Comparison of ENCODE assay signal across 9 mouse cellular contexts in genomic region chr17:46774131-46774472, GRCm38 (mm10). TPM values are rescaled to one million over a fixed set of nuclear protein-coding genes. Genes with fewer than 3 reads are reported as not detected.
DNase-seq lines count a peak whose midpoint lies in the region; ATAC-seq and TF ChIP-seq lines count a peak whose summit lies in the region.
"Had no signal": no experiment of that assay in that cellular context is flagged by ENCODE, and none has a peak within 500 bp of the region (broad histone marks: within the 10 kb centered on the region; RNA-seq: fewer than 3 reads in every experiment).

No protein-coding gene starts in this region.

- peak; percentile 40 for DNase-seq in liver, adult 2 months (ENCODE audit: extremely low read depth, low read depth, low spot score)
- DNase-seq in liver: no peak
- no peak for DNase-seq in urinary bladder, adult 2 months (ENCODE audit: low spot score)
- DNase-seq in right cerebral cortex, postnatal 25 days: no peak
- DNase-seq: cerebellum, adult 18-20 months had no signal

- ATAC-seq in erythroblast, adult 5-6 weeks (replicated peaks; ENCODE audit: low FRiP score, poor library complexity, severe bottlenecking): no peak
- 0 out of 2 replicates have a peak, but pooled peaks have one; percentile 0 for ATAC-seq in liver, embryonic 12.5 days
- no peak for ATAC-seq in stomach, embryonic 14.5 days (ENCODE audit: insufficient number of reproducible peaks, insufficient read depth, low FRiP score, low read depth)

- WGBS in liver, adult 2 months: 26% methylated on average over 2 of the region's 2 CpGs
- 42% methylated on average over 2 of the region's 2 CpGs for WGBS in liver, embryonic 12.5 days (ENCODE audit: insufficient replicate concordance)
- 31% methylated on average over 2 of the region's 2 CpGs for WGBS in stomach, embryonic 14.5 days

- no peaks in the 10 kb centered on the region for H3K9me3 ChIP-seq in erythroblast, embryonic 14.5 days (ENCODE audit: control insufficient read depth, low read length)
- H3K9me3 ChIP-seq in liver, embryonic 12.5 days (replicated peaks): no peaks in the 10 kb centered on the region
- H3K9me3 ChIP-seq in stomach, embryonic 14.5 days (ENCODE audit: control insufficient read depth, low read depth, low read length): no peaks in the 10 kb centered on the region

- TF ChIP-seq POLR2A in liver, adult 2 months (IDR thresholded peaks at IDR 0.05; ENCODE audit: extremely low read depth, insufficient read depth, low read length): no peak

- H3K36me3 ChIP-seq in erythroblast, embryonic 14.5 days (ENCODE audit: control insufficient read depth): peaks cover 51% of the 10 kb centered on the region
- H3K36me3 ChIP-seq in liver, adult 2 months (ENCODE audit: control insufficient read depth, insufficient read depth, low read length): peaks cover 34% of the 10 kb centered on the region
- H3K36me3 ChIP-seq in liver, embryonic 12.5 days: peaks cover 51% of the 10 kb centered on the region
- peaks cover 42% of the 10 kb centered on the region for H3K36me3 ChIP-seq in stomach, embryonic 14.5 days (ENCODE audit: control insufficient read depth, insufficient read depth, low read length)

- no peaks in the 10 kb centered on the region for H3K27me3 ChIP-seq in erythroblast, embryonic 14.5 days (ENCODE audit: control insufficient read depth)
- H3K27me3 ChIP-seq in liver, adult 2 months (ENCODE audit: control insufficient read depth, insufficient read depth, low read length): no peaks in the 10 kb centered on the region
- no peaks in the 10 kb centered on the region for H3K27me3 ChIP-seq in liver, embryonic 12.5 days (replicated peaks)
- no peaks in the 10 kb centered on the region for H3K27me3 ChIP-seq in stomach, embryonic 14.5 days (ENCODE audit: control insufficient read depth, insufficient read depth, low read length)

- peaks cover 3% of the 10 kb centered on the region; the same call in 1 of the 2 replicates for H3K79me2 ChIP-seq in liver, adult 2 months (ENCODE audit: control insufficient read depth, insufficient read depth, low read length)

- peak overlapping the region; percentile 94 for H3K27ac ChIP-seq in liver, adult 2 months (replicated peaks; ENCODE audit: insufficient read depth, low read depth, low read length)
- H3K27ac ChIP-seq in liver, embryonic 12.5 days: peak overlapping the region; percentile 87; the same call in 1 of the 2 replicates
- H3K27ac ChIP-seq in stomach, embryonic 14.5 days (ENCODE audit: low read length): no peak overlapping the region

- peak overlapping the region; percentile 92 for H3K4me2 ChIP-seq in liver, embryonic 12.5 days
- peak overlapping the region; percentile 64; the same call in 1 of the 2 replicates for H3K4me2 ChIP-seq in stomach, embryonic 14.5 days (replicated peaks; ENCODE audit: low read depth, low read length)

- peak overlapping the region; percentile 19 for H3K4me3 ChIP-seq in erythroblast, embryonic 14.5 days (replicated peaks)
- H3K4me3 ChIP-seq in liver, adult 2 months (ENCODE audit: insufficient read depth, low read depth, low read length): no peak overlapping the region
- H3K4me3 ChIP-seq in liver, embryonic 12.5 days: peak overlapping the region; percentile 92
- H3K4me3 ChIP-seq in stomach, embryonic 14.5 days (ENCODE audit: low read depth, low read length): no peak overlapping the region

- peak overlapping the region; percentile 53 for H3K9ac ChIP-seq in liver, adult 2 months (ENCODE audit: low read depth, low read length)
- peak overlapping the region; percentile 86; the same call in 1 of the 2 replicates for H3K9ac ChIP-seq in liver, embryonic 12.5 days
- H3K9ac ChIP-seq in stomach, embryonic 14.5 days (replicated peaks; ENCODE audit: low read depth, low read length): no peak overlapping the region

- no peak for TF ChIP-seq CTCF in liver, adult 2 months (IDR thresholded peaks at IDR 0.05; ENCODE audit: low read depth, low read length)

- peaks cover 29% of the 10 kb centered on the region for H3K4me1 ChIP-seq in erythroblast, embryonic 14.5 days (ENCODE audit: control insufficient read depth)
- peaks cover 6% of the 10 kb centered on the region for H3K4me1 ChIP-seq in liver, adult 2 months (ENCODE audit: control insufficient read depth, insufficient read depth, low read length)
- peaks cover 30% of the 10 kb centered on the region for H3K4me1 ChIP-seq in liver, embryonic 12.5 days
- no peaks in the 10 kb centered on the region for H3K4me1 ChIP-seq in stomach, embryonic 14.5 days (ENCODE audit: control insufficient read depth, insufficient read depth, low read length)

RNA-seq across cellular contexts. Expression of gene 2310039H08Rik, which starts 1.7 kb away (rescaled TPM):
- polyA plus RNA-seq in erythroblast, embryonic 14.5 days (2012): 6.8 and 7.8 TPM in 2 replicates
- 5.6 and 7.5 TPM in 2 replicates for total RNA-seq in erythroblast, adult 5-6 weeks (2015; ENCODE audit: low replicate concordance)
- total RNA-seq in erythroblast, adult 5-6 weeks (2017; ENCODE audit: low replicate concordance): 0.34 TPM in 1 of 2 replicates, not detected in the other
- 97.6 and 124 TPM in 2 replicates for total RNA-seq in liver, adult 2 months (2014; rRNA removed)
- polyA plus RNA-seq in liver, adult 2 months (2012; rRNA removed): 167 and 185 TPM in 2 replicates
- polyA plus RNA-seq in liver, embryonic 12.5 days (2016; fragmentation: Nextera tagmentation; extraction: Ambion mirVana): 55.2 and 56.5 TPM in 2 replicates
- polyA plus RNA-seq in stomach, embryonic 14.5 days (2014; fragmentation: Nextera tagmentation; extraction: Ambion mirVana): 79.1 and 84.9 TPM in 2 replicates
- 38.8 and 48.8 TPM in 2 replicates for polyA plus RNA-seq in urinary bladder, adult 2 months (2012; rRNA removed)

RNA-seq across cellular contexts. Expression of gene Rpl7l1, which starts 8.4 kb away (rescaled TPM):
- polyA plus RNA-seq in erythroblast, embryonic 14.5 days (2012): 0.31 and 0.42 TPM in 2 replicates
- 21.1 and 22.7 TPM in 2 replicates for total RNA-seq in erythroblast, adult 5-6 weeks (2015; ENCODE audit: low replicate concordance)
- 19.1 and 46.3 TPM in 2 replicates for total RNA-seq in erythroblast, adult 5-6 weeks (2017; ENCODE audit: low replicate concordance)
- total RNA-seq in liver, adult 2 months (2014; rRNA removed): 41.2 and 43.6 TPM in 2 replicates
- polyA plus RNA-seq in liver, adult 2 months (2012; rRNA removed): 21.6 and 24.6 TPM in 2 replicates
- polyA plus RNA-seq in liver, embryonic 12.5 days (2016; fragmentation: Nextera tagmentation; extraction: Ambion mirVana): 140 and 144 TPM in 2 replicates
- 139 and 149 TPM in 2 replicates for polyA plus RNA-seq in stomach, embryonic 14.5 days (2014; fragmentation: Nextera tagmentation; extraction: Ambion mirVana)
- polyA plus RNA-seq in urinary bladder, adult 2 months (2012; rRNA removed): 66.8 and 70.0 TPM in 2 replicates

RNA-seq across cellular contexts. Expression of gene Ptcra, which starts 10.6 kb away (rescaled TPM):
- not detected in 2 replicates for polyA plus RNA-seq in erythroblast, embryonic 14.5 days (2012)
- total RNA-seq in erythroblast, adult 5-6 weeks (2015; ENCODE audit: low replicate concordance): not detected in 2 replicates
- total RNA-seq in erythroblast, adult 5-6 weeks (2017; ENCODE audit: low replicate concordance): not detected in 2 replicates
- total RNA-seq in liver, adult 2 months (2014; rRNA removed): not detected in 2 replicates
- polyA plus RNA-seq in liver, adult 2 months (2012; rRNA removed): 0.06 TPM in 1 of 2 replicates, not detected in the other
- 0.60 and 0.62 TPM in 2 replicates for polyA plus RNA-seq in liver, embryonic 12.5 days (2016; fragmentation: Nextera tagmentation; extraction: Ambion mirVana)
- 0.59 and 0.77 TPM in 2 replicates for polyA plus RNA-seq in stomach, embryonic 14.5 days (2014; fragmentation: Nextera tagmentation; extraction: Ambion mirVana)
- 0.06 TPM in 1 of 2 replicates, not detected in the other for polyA plus RNA-seq in urinary bladder, adult 2 months (2012; rRNA removed)

RNA-seq across cellular contexts. Expression of gene Cnpy3, which starts 22.1 kb away (rescaled TPM):
- polyA plus RNA-seq in erythroblast, embryonic 14.5 days (2012): 3.0 and 3.2 TPM in 2 replicates
- 6.9 and 8.8 TPM in 2 replicates for total RNA-seq in erythroblast, adult 5-6 weeks (2015; ENCODE audit: low replicate concordance)
- 7.7 and 18.2 TPM in 2 replicates for total RNA-seq in erythroblast, adult 5-6 weeks (2017; ENCODE audit: low replicate concordance)
- total RNA-seq in liver, adult 2 months (2014; rRNA removed): 28.5 and 28.6 TPM in 2 replicates
- polyA plus RNA-seq in liver, adult 2 months (2012; rRNA removed): 38.3 and 40.7 TPM in 2 replicates
- polyA plus RNA-seq in liver, embryonic 12.5 days (2016; fragmentation: Nextera tagmentation; extraction: Ambion mirVana): 39.6 and 39.7 TPM in 2 replicates
- 68.3 and 68.4 TPM in 2 replicates for polyA plus RNA-seq in stomach, embryonic 14.5 days (2014; fragmentation: Nextera tagmentation; extraction: Ambion mirVana)
- polyA plus RNA-seq in urinary bladder, adult 2 months (2012; rRNA removed): 64.3 and 66.7 TPM in 2 replicates

RNA-seq across cellular contexts. Expression of gene Gnmt, which starts 45.1 kb away (rescaled TPM):
- polyA plus RNA-seq in erythroblast, embryonic 14.5 days (2012): 0.05 TPM in 1 of 2 replicates, not detected in the other
- total RNA-seq in erythroblast, adult 5-6 weeks (2015; ENCODE audit: low replicate concordance): not detected in 2 replicates
- not detected in 2 replicates for total RNA-seq in erythroblast, adult 5-6 weeks (2017; ENCODE audit: low replicate concordance)
- total RNA-seq in liver, adult 2 months (2014; rRNA removed): 3,482 and 4,252 TPM in 2 replicates
- polyA plus RNA-seq in liver, adult 2 months (2012; rRNA removed): 4,950 and 5,107 TPM in 2 replicates
- polyA plus RNA-seq in liver, embryonic 12.5 days (2016; fragmentation: Nextera tagmentation; extraction: Ambion mirVana): 5.8 and 6.7 TPM in 2 replicates
- polyA plus RNA-seq in stomach, embryonic 14.5 days (2014; fragmentation: Nextera tagmentation; extraction: Ambion mirVana): 0.33 and 0.67 TPM in 2 replicates
- 0.78 and 1.2 TPM in 2 replicates for polyA plus RNA-seq in urinary bladder, adult 2 months (2012; rRNA removed)

Comparison
In these comparisons a context has a peak if more than half of its experiments do, and no peak if none do; other contexts are left out.
1. H3K4me3 ChIP-seq: peak in erythroblast, embryonic 14.5 days (single experiment) and liver, embryonic 12.5 days (single experiment); none in liver, adult 2 months (single experiment) and stomach, embryonic 14.5 days (single experiment).
2. RNA of gene Rpl7l1, which starts 8.4 kb away (polyA plus RNA-seq): 139 to 149 TPM in stomach, embryonic 14.5 days, 140 to 144 TPM in liver, embryonic 12.5 days, 66.8 to 70.0 TPM in urinary bladder, adult 2 months and 21.6 to 24.6 TPM in liver, adult 2 months; 0.31 to 0.42 TPM in erythroblast, embryonic 14.5 days; every median in the first group is over 10 times any median in the second.